Mouse (Mus musculus) spleen, postnatal 36 days (tissue): ENCODE measurements around the gene Ofd1.
A peak's percentile ranks its signal among the peaks of the same experiment; 100 is the strongest.

Experiments
- DNase-seq, 2 experiments: peaks; one replicate each; pipeline ENCODE4 v3.0.0; 2022; ENCODE audit warnings: low spot score in 2 of 2, mixed read lengths in 1 of 2

The Ofd1 gene

GRCm38 (mm10) chrX:166440616-166441063, at the start of gene Ofd1:
Gene Ofd1 (minus strand): TSS chrX:166440704.
- DNase-seq, result peak; percentile 89 to 90

- DNase-seq, result peak; percentile 91 to 93
Measured at GRCm38 (mm10) chrX:166479365-166479983, 39.0 kb upstream of the Ofd1 start, which contains the start of gene Rab9. Gene Rab9 (minus strand): TSS chrX:166479867.

- DNase-seq, result peak in 1 of 2 experiments; percentile 9
Measured at GRCm38 (mm10) chrX:166478631-166479364, 38.3 kb upstream of the Ofd1 start.

GRCm38 (mm10) chrX:166477393-166477792, 36.9 kb upstream of the Ofd1 start:
- DNase-seq, result no peak

GRCm38 (mm10) chrX:166472612-166473011, 32.1 kb upstream of the Ofd1 start:
- no peak for DNase-seq

GRCm38 (mm10) chrX:166468321-166468720, 27.8 kb upstream of the Ofd1 start:
- DNase-seq, result peak; percentile 44 to 49

- no peak for DNase-seq
Measured at GRCm38 (mm10) chrX:166455525-166455924, 15.0 kb upstream of the Ofd1 start.

GRCm38 (mm10) chrX:166454331-166454730, 13.8 kb upstream of the Ofd1 start:
- no peak for DNase-seq

- no peak for DNase-seq
Measured at GRCm38 (mm10) chrX:166453532-166453931, 13.0 kb upstream of the Ofd1 start.

GRCm38 (mm10) chrX:166444552-166444951, 4.0 kb upstream of the Ofd1 start:
- DNase-seq, result no peak

GRCm38 (mm10) chrX:166440036-166440615, 378 bp downstream of the Ofd1 start, which contains the start of gene Trappc2:
Gene Trappc2 (plus strand): TSS chrX:166440574.
- DNase-seq, result no peak

GRCm38 (mm10) chrX:166434812-166435211, 5.7 kb downstream of the Ofd1 start:
- DNase-seq, result no peak

- peak; percentile 5 to 14 for DNase-seq
Measured at GRCm38 (mm10) chrX:166416196-166416595, 24.3 kb downstream of the Ofd1 start.

GRCm38 (mm10) chrX:166407865-166408264, 32.6 kb downstream of the Ofd1 start:
- no peak for DNase-seq

- DNase-seq, result no peak
Measured at GRCm38 (mm10) chrX:166393753-166394152, 46.8 kb downstream of the Ofd1 start.

- no peak for DNase-seq
Measured at GRCm38 (mm10) chrX:166386656-166387055, 53.8 kb downstream of the Ofd1 start.

- DNase-seq, result no peak
Measured at GRCm38 (mm10) chrX:166384935-166385334, 55.6 kb downstream of the Ofd1 start.

GRCm38 (mm10) chrX:166383606-166384005, 56.9 kb downstream of the Ofd1 start:
- no peak for DNase-seq

GRCm38 (mm10) chrX:166378652-166379051, 61.9 kb downstream of the Ofd1 start:
- no peak for DNase-seq

- no peak for DNase-seq
Measured at GRCm38 (mm10) chrX:166376681-166377328, 63.7 kb downstream of the Ofd1 start.

GRCm38 (mm10) chrX:166365458-166366213, 74.9 kb downstream of the Ofd1 start:
- DNase-seq, result no peak
